Mouse (Mus musculus): Measurements from ENCODE around the gene Sdha.

GRCm38 (mm10) chr13:74314616-74315015 lies 35.5 kb downstream of the Sdha start:
- TF ChIP-seq CTCF (IDR thresholded peaks at IDR 0.05; ENCODE audit: insufficient read depth, low read length) (no peak), POLR2A (IDR thresholded peaks at IDR 0.05; ENCODE audit: borderline replicate concordance, extremely low read depth, low read depth, low read length) (no peak)
